Mouse (Mus musculus) ES-CJ7 (cell line): ENCODE measurements at regions not wholly inside any gene's neighbourhood (a gene's known extent, or its start where the extent isn't known, plus 50 kb on each side); places are given as distances from the start of the nearest gene placed in this dataset.

Experiments used
- DNase-seq: peaks from one replicate; pipeline ENCODE4 v3.0.0; 2011; ENCODE audit warnings: low read depth, low spot score

DNA sequence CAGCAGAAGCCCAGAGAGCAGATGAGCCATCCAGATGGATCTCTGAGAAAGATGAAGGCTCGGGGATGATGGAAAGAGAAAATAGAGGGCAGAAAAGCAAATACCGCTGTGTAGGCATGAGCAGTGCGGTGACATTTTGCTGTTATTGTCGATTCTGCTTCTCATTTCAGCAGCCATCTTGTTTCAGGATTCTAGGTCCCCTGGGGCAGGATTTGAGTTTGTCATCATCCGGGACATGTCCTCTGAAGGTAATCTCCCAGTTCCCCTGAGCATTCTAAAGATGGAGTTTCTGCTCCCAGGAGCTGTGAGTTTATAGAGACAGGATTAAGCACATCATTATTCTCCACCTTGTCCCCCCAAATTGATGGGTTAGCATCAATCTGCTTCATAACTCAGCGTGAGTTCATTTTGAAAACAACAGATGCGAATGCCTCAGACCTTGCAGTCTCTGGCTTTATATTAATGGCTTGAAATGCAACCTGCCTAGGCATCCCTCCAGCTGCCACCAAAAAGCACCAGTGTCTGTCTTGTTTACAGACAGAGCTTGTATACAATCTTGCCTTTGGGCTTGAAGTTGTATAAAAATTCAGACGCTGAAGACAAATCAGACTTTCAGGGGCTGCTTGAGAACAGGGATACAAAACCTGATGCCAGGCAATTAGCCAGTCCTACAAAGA is 128.6 kb upstream of the Foxa2 start:
- DNase-seq: no peak

DNA sequence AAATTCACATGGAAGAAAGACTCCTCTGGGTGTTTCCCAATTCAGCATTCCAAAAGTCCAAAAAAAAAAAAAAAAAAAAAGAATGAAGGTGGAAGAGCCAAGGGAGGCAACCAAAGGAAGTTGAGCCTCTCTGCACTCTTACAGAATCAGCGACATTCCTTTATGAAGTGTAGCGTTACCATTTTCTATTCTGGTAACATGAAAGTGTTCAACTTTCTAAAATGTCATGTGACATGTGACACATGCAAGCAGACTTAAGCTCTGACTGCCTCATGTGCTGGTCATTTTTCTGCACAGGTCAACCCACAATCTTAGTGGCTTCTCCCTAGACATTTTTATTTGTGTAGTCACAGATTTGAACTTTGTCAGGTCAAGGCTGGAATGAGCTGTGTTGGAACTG is 133.5 kb upstream of the Foxa2 start:
- no peak for DNase-seq

DNA sequence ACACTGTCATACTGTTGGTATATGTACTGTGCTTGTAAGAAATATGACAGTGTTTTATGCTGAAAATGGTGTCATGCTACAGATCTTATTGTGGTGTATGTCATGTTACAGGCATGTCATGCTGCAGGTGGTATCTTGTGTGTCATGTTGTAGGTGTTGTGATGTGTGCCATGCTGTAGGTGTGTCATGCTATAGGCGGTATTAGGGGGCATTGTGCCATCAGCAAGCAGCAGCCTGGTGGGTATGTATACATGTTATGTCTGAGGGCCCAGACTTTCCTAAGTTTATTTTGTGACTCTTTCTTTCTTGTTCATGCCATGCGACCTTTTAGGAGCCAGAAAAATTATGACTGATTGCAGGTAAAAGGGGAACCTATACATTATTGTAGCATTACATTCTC is 134.7 kb upstream of the Foxa2 start:
- DNase-seq: no peak

DNA sequence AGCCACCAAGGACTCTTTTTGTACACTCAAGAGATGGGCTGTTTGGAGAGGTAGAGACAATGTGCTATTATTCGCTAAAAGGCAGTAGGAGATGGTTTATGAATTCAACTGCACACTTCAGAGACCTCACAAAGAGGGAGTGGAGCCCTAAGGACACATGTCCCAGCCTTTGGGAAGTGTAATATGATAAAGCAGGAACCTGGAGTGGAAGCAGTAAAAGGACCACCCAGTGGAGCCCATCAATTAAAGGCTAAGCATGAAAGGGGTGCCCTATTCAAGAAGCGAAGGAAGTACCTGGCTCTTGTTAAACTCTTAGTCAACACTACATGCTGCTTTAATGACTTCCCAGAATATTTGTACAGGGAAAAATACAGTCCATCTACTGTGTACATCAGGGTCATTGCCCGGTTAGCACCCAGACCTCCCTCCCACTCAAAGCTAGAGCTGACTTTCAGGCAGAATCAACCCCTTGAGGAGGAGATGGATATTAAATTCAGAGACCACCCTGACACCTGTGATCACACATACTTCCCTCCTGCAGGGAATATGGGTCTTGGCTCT is 135.8 kb upstream of the Foxa2 start:
- no peak for DNase-seq

DNA sequence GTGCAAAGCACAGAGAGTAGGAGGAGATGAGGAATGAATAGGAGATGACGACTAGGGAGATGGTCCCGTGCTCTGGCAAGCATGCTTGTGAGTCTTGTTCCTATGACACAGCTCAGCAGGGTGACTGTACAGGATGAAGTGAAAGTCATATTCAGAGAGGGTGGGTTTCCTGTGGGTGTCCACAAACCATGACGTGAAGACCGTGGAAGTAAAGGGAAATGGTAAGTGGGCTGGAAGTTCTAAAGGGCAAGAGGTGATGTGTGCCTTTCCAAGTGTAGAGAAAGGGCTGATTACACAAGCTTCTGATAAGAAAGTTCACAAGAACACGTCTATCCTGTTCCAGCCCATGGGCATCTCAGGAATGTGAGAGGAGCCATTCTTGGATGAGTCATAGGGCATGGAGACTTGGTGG is 138.0 kb upstream of the Foxa2 start:
- DNase-seq: no peak

DNA sequence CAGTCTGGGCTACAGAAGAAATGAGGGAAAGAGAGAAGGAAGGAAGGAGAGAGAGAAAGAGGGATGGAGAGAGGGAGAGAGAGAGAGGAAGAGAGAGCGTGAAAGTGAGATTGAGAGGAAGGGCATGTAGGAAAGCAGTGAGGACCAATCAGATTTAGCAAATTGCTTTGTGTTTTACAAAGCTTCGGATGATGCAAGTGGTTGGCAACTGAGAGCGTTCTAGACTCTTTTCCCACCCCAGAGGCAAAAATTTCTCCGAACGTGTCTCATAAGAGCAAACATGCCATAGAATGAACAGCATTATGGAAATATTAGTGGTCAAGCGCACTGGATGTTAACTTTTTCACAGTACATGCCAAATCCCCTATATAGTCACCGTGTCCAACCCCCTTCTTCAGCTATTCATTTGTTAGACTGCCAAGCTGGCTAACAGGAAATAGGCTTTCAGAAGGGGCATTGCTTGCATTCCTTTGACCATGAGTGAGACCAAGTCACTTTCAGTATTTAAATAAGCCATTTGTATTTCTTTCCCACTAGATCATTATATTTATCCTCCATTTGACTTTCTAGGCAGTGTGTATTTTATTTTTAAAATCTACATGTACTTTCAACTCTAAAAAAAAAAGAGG is 139.7 kb upstream of the Foxa2 start:
- no peak for DNase-seq

DNA sequence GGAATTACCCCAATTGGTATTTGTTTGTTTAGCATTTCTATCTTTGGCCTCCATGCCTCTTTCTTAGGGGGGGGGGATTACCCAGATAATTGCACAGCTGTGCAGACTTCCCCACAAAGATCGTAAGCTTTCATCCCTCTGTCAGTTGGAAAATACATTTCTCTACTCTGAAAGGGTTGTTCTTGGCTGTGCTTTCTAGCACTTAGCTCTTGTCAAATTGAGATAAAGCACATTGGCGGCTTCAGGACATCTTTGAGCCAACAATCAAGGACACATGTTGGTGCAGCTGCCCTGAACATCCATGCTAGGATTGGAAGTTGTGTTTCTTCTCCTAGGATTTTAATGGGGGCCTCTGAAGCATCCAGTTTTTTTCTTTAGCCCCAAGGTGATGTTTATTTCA is 142.1 kb upstream of the Foxa2 start:
- DNase-seq: no peak

DNA sequence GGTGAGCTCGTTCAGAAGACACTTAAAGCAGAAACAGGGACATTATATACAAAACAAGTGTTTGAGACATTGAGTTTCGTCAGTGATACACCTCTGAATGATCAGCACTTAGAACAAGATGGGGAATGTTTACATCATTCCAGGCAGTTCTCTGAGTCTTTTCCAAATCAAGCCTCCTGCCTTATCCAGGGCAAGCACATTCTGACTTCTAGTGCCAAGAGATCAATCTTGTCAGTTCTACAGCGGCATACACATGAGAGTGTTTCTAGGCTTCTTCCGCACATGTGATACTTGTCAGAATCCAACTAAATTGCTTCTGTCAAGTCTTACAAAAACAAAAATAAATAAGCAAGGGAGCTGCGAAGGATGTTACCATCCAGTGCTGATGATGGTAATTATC is 142.5 kb upstream of the Foxa2 start:
- DNase-seq: no peak

DNA sequence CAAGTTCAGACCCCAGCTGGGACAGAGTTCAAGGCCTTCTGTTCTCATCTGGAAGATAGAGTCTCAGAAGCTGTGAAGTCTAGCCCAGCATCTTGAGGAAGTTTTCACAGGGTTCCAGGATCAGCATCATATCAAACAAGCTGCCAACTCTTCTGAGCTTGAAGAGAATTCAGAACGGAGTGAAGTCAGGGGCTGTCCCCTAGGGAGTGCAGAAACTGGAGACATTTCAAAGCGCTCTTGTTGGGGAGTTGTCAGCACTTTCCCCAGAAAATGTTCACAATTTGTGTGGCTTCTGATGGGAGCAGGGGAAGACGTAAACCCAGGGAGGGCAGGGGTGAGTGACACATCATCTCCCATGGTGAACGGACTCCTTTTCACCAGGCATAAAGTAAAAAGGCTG is 146.2 kb upstream of the Foxa2 start:
- DNase-seq: no peak

DNA sequence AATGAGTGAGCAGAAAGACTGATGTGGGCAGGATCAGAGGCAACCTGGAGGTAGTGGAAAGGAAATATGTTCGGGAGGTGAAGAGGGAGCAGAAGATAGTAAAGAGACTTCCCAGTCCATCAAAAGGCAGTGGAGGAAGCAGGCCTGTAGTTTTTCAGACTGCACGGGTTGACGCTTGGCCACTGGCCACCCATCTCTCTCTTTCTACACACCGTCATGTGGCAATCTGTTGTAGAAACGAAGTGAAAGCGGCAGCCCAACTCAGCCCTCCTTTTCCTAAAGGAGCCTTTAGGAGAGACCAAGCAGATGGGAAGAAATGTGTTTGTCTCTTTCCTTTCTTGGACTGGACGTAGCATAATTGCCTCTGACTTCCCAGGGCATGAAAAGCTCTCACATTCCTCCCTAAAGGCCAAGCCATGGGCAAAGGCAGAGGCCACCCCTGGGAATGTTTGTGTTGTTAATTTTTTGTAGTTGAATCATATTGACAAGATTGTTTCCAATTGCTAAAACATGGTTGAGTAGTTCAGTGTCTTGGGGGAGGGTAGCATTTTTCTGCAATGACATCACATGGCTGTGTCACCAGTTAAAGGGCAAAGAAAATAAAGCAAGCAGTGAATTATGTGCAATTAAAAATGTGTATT is 150.7 kb upstream of the Foxa2 start:
- no peak for DNase-seq

DNA sequence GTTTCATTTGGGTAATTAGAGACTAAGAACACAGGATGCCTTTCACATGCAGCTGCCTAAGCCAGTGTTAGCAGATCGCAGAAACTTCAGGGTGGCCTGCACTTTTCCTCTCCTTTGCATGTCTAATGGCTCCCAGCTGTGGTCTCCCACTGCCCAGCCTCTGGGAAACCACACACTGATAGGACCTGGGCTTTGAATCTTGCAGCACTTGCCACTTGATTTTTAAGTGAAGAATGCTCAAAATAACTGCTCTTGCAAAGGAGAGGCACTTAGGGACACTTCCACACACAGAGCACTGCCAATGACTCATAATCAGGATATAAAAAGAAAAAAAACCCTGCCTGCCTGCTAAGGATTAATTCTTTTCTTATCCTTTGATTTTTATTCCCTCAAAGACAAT is 159.9 kb upstream of the Foxa2 start:
- DNase-seq: no peak

DNA sequence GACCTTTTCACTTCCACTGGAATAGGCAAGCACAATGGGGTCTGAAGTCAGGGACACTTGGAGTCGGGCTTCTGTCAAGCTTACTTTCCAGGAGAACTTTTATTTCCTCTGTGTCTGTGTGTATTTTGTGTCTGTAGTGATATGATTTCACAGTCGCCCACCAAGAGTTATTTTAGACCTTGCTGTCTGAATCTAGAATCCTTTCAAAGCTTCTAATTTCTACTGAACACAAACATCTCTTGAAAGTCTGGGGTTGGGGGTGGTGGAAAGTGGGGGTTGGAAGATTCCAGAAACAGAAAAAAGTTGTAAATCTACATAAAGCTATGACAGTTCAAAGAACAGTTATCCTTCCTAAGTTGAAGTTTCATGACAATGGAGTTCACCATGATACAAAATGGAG is 164.0 kb upstream of the Foxa2 start:
- no peak for DNase-seq

DNA sequence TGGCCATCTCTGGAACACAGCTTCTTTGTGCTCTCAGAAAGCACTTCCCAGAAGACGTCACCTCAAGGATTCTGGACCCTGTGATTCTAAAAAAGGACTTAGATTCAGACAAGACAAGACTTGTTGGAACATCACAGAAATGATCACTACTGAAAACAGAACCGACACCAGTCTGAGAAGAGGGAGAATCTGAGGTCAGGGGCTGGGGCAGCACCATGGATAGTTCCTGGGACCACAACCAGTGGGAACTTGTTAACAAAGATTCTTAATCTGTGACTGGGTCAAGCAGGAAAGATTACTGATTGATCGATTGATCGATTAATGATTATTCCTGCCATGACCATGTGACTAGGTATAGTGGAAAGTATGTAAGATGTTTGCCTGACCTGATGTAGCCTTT is 170.4 kb upstream of the Foxa2 start:
- DNase-seq: peak; percentile 4

DNA sequence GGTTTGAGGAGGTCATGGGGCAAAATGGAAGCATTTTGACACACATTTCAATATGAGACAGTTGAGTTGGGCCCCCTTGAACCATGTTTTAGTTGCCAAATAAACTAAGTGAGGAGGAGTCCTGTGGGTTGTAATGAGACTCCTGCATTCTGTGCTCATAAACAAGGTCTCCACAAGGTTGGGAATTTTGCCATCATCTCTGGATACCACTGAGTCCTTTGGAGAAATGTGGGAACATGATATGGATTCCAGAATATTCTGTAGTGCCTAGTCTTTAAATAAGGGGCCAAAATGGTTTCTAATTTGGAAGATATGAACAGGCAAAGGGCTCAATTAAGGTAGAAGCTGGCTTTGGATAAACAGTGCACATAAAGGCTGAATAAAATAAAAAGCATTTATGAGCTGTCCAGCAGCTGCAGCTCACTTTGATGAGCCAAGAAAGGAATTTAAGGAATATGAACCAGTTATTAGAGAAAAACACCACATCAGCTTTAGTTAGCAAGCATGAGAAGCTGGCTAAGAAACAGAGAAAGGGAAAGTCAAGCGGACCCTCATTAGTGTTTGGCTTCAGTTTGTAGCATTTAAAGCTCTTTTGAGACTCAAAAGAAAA is 161.3 kb upstream of the Sstr4 start:
- DNase-seq: no peak

DNA sequence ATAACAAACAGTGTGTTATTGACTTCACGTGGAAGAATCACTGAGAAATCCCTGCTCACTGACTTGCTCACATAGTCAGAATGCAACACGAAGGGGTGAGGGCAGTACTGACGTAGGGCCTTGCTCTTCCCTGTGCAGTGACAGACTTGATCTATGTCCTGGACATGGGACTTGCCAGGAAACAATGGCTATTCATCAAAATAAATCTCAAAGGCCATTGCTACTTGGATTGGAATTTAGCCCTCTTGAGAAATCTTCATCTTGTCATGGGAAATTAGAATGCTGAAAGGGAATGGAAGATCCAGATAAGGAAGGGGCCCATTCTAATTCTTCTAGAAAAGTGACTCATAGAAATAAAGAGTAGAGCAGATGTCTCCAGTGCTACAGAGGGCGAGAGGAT is 158.0 kb upstream of the Sstr4 start:
- no peak for DNase-seq

DNA sequence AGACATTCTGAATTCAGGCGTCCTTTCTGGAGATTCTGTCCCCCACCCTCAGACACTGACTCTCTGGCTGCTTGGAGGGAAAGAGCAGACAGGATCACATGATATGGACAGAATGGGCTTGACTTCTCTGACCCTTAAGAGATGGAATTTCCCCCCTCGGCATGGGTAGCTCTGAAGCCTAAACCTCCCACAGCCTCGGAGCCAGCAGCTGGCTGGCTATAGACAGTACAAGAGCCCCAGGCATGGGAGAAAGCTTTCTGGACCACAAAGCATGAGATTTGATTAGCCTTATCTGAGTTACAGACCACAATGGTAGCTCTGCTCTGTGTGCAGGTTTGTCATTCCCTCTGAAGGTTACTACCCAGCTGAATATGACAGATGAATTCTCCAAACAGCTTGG is 156.1 kb upstream of the Sstr4 start:
- DNase-seq: no peak

DNA sequence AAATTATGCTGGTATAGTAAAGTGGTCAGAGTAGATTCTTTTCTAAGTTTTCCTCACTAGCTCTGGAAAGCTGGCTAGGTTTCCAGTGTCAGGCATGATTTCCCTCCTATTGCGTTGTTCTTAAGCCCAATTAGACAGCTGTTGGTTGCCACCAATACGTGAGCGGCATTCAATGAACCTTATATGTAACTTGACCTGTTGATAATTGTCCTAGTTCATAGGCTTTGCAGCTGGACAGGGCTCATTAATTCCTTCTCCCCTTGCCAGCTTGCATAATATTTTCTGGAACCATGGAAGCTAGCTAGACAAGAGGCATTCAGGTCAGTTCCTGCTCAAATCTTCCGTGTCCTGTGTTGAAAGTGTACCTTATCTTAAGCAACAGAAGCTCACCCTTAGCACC is 152.9 kb upstream of the Sstr4 start:
- DNase-seq: no peak

DNA sequence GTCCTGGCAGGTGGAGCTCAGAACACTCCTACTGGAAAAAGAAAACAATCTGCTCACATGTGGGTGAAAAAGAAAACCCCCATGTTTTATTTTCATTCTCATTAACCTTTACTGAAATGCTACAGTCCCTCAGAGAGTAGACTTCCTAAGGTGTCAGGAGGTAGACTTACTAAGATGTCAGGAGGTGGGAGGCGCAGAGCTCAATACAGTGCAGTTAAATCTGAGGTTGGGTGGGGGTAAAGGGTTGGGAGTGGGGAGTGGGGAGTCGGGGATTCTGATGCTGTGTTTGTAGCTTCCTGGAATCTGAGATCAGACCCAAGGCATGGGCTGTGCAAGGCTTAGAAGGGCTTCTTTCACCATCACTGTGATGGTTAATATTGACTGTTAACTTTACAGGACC is 149.6 kb upstream of the Sstr4 start:
- DNase-seq: no peak

DNA sequence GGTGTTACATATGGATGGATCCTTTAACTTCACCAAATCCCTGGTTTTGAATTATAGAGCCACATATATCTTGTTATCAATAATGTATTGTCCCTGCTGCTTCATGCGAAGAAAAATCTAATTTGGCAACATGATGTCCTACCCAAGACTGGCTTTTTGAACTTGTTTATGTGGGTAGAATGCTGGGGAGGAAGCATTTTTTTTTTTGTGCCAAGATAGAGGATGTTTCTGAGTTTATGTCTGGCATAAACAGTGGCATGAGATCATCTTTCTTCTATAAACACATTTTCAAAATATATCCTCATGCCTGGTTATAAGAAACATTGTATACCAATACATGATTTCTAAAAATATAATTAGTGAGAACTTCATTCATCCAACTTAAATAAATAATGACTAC is 144.2 kb upstream of the Sstr4 start:
- DNase-seq: no peak

DNA sequence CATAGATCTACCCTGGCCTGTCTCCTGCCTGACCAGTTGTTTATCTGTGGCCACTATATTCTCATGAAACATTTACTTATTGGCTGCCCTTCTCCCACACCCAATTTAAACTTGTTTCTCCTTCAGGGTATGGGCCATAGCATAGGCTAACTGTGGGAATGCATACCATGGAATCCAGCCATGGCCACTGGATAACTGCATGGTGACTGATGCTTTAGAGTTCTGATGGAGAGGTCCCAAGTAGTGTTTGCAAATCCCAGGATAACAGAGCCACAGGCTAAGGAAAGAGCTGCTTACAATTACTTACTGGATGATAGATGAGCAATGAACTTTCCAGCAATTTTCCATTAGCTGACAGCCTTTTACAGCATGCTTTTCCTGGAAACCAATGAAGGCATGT is 139.5 kb upstream of the Sstr4 start:
- no peak for DNase-seq

DNA sequence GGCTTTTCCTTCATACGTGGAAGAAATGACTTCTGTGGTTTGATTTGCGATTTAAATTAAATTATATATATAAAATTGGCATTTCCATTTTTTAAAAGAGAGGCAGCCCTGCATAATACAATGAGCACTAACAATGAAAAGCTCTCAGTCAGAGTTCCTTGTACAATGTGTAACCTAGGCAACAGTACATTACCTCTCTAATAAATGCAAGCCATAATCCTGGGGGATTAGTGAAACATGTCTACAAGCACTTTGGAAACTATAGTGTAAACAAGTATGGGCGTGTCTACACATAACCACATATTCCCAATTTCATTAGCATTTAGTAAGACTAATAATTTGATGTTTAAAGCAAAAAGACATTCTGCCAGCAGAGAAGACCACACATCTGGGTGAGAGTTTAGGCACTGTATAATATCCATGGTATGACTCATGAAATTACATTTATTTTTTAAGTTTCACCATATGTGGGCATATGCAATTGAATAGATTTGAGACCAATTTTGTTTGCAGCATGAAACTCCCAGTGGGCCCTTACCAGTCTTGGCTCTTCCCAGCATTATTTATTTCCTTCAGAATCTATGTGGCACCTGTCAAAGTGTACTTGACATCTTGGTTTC is 130.9 kb upstream of the Sstr4 start:
- no peak for DNase-seq

DNA sequence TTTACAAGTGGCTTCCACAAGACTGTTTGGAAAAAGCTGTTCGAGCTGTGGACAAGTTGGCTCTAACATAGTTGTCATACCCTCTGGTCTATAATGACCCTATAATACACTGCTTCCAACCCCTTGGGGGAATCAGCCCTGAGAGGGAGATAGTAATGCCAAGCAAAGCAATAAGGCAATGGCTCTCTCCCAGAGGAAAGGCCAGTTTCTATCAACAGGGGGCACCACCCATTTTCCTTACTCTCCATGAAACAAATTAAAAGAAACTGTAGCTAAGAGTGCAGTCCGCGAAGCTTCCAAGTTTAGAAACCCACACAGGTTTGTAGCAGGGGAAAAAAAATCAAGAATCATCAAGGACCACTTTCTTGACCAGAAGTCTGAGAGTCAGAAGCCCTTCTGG is 115.9 kb upstream of the Sstr4 start:
- no peak for DNase-seq
